Mouse (Mus musculus) bone marrow macrophage, adult 2 months (primary cell): ENCODE data around the gene Retreg3. TPM values are rescaled to one million over a fixed set of nuclear protein-coding genes. Genes with fewer than 3 reads are reported as not detected.
"Not testable (repeated sequence)": the region's sequence is repeated elsewhere in the genome, so short reads cannot be mapped to it uniquely, and the experiment has no call there.

Source experiments
- H3K27ac ChIP-seq: 2 replicates; pipeline ENCODE4 v1.5.1; 2012; ENCODE audit warnings: low read depth, low read length; ENCODE audit not compliant: insufficient read depth
- H3K4me1 ChIP-seq: 2 replicates; pipeline ENCODE4 v1.6.1; 2012; ENCODE audit warnings: low read length; ENCODE audit not compliant: control insufficient read depth, insufficient read depth
- H3K4me3 ChIP-seq: 2 replicates; pipeline ENCODE4 v1.5.1; 2012; ENCODE audit warnings: mild to moderate bottlenecking, low read length, moderate library complexity; ENCODE audit not compliant: insufficient read depth
- CTCF ChIP-seq: IDR thresholded peaks from 2 replicates; pipeline ENCODE4 v1.5.1; 2012; ENCODE audit warnings: low read depth, mild to moderate bottlenecking, low read length, moderate library complexity
- POLR2A ChIP-seq: IDR thresholded peaks from 2 replicates; pipeline ENCODE4 v1.6.1; 2012; ENCODE audit warnings: mild to moderate bottlenecking, low read depth, low read length, borderline replicate concordance
- polyA plus RNA-seq: library from polyadenylated mRNA; stranded (reverse); fragments of >200 nt; gene quantifications from 2 replicates; pipeline ENCODE4 v1.2.4, GENCODE M21; 2012; ENCODE audit not compliant: missing spikeins, insufficient read depth, insufficient read length

Retreg3 gene
- polyA plus RNA-seq, 1 experiment = 62.4 TPM

DNA sequence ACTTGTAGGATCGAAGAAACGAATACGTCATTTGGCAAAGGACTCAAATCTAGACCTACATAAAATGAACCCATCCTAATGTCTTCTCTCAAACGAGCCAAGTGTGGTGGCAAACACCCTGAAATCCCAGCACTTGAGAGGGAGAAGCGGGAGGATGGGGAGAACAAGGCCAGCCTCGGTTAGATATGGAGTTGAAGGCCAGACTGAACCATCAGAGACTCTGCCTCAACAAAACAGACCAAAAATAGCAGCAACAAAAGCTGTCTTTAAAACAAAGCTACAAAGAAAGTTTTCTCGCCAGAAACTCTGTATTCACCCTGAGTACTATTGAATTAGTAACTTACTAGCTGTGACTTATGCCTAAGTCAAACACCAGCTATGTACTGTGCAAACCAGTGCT, 17.3 kb upstream of the Retreg3 start:
- Histone ChIP-seq H3K27ac (no peak overlapping the region), H3K4me1 (peaks cover 3% of the 10 kb centered on the region), H3K4me3 (no peak overlapping the region)
- TF ChIP-seq POLR2A (no peak), CTCF (no peak)

DNA sequence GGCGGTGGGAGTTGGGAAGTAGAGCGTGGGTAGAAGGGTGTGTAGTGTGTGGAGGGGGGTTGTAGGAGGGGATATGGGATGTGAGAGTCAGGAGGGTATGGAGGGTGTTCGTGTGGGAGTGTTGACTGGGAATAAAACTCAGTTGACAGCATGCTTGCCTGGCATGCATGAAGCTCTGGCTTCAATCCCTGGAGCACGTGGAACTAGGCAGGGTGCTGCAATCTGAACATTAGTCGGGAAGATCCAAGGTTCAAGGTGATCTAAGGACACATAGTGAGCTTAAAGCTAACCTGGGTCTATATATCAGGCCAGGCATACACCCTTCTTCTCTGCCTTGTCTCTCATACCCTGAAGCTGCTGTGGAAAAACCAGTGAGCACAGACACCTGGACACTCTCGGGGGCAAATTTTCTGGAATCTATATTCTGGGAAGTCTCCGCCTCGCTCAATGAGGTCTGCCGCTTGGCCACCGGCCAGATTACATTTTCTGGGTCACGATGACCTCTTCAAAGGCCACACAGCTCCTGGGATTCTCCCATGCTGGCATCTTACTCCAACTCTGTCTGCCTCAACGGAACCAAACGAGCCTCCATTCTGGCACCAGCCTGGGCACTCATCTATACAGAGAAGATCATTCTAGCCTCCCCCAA, 14.6 kb upstream of the Retreg3 start:
- no peak for TF ChIP-seq CTCF
- TF ChIP-seq POLR2A = no peak
- no peak overlapping the region for H3K4me3 ChIP-seq
- H3K27ac ChIP-seq = no peak overlapping the region
- peaks cover 16% of the 10 kb centered on the region for H3K4me1 ChIP-seq

GRCm38 (mm10) chr11:101133037-101133436, 13.3 kb upstream of the Retreg3 start:
- TF ChIP-seq POLR2A (no peak), CTCF (no peak)
- Histone ChIP-seq H3K27ac (no peak overlapping the region), H3K4me3 (no peak overlapping the region), H3K4me1 (peaks cover 13% of the 10 kb centered on the region)

DNA sequence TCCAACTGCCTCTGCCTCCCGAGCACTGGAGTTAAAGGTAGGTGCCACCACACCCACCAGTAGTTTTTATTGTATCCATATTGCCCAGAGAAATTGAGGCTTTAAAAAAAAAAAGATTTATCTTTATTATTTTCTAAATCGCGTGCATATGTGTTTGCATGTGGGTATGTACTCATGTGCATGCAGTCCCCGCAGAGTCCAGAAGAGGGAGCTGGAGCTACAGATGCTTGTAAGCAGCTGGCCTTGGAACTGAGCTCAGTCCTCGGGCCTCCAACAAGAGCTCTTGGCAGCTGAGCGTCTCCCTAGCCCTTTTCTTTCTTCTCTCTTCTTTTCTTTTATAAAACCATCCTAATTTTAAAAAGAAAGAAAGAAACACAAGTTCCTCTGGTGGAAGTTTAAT, 12.0 kb upstream of the Retreg3 start:
- H3K27ac ChIP-seq = no peak overlapping the region
- TF ChIP-seq CTCF = peak; percentile 24
- TF ChIP-seq POLR2A = no peak

DNA sequence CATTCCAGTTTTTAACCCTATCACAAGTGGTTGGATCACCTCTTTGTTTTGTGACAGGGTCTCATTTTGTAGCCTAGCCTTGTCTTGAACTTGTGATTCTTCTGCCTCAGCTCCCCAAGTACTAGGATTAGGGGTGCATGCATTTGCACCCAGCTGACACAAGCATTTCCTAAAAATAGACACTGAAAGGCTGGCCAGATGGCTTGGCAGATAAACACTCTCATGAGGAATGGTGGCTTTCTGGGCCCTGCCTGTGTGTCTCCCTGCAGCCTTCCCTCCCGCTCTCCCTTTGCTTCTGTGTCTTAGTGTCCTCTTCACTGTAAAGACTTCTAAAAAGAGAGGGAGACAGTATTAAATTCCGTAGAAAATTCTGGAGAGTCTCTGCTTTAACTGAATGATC, 11.5 kb upstream of the Retreg3 start:
- TF ChIP-seq CTCF (no peak), POLR2A (no peak)
- peaks cover 13% of the 10 kb centered on the region for H3K4me1 ChIP-seq
- H3K27ac ChIP-seq = no peak overlapping the region
- no peak overlapping the region for H3K4me3 ChIP-seq

More for the DNA sequence above, 12.0 kb upstream of the Retreg3 start:
- Histone ChIP-seq H3K4me1 (peaks cover 13% of the 10 kb centered on the region), H3K4me3 (no peak overlapping the region)

DNA sequence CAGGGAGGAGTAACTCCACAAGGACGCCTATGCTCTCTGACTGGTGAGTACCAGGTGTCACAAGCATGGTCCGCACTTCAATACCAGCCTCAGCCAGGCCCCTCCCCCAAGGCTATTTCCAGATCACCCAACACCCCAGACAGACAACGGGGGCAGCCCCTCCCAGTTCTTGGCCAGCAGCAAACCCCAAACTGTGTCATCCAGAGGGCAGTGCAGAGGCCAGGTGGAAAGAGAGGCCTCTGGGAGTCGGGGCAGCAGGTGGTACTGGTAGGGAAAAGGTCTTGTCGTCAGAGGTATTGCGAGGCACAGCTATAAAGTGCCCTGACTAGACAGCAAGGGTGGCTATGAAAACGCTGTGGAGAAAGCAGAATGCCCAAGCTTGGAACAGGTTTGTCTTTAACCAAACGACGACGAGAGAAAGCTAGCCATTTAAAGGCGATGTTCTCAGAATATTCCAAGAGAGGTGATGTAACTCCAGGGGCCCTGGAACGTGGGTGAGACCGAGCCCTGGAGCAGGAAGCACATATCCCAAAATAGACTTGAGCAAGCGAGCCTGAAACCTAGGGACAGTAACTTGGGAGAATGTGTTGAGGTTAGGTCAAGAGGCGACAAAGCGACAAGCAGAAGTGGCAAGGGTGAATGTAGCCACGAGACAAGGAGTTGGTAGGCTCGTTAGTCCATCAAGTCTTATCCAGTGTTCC, 10.5 kb upstream of the Retreg3 start:
- no peak overlapping the region for H3K4me3 ChIP-seq
- peaks cover 13% of the 10 kb centered on the region for H3K4me1 ChIP-seq
- H3K27ac ChIP-seq = no peak overlapping the region
- TF ChIP-seq CTCF = no peak
- TF ChIP-seq POLR2A = no peak

DNA sequence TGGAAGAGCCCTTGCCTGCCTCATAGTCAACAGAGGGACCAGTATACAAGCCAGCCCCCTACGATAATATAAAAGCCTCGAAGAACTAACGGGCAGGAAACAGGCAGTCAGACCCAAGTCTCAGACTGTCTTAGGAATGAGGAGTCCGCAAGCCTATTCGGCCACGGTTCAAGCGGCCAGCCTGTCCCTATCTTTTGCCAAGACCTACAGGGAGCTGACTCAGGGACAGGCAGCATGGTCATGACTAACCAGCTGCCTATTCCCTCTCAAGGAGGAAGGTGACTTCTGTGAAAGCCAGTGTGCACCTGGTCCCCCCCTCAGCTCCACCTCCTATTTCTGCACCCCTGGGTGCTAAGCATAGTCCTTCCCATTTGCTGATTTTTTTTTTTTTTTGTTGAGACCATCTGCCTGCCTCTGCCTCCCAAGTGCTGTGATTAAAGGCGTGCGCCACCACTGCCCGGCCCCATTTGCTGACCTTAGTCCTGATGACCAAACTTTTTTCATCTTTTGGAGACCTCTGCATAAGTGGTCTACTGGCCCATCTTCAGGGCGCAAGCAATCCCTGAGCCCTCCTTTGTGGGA, 9.4 kb upstream of the Retreg3 start:
- Histone ChIP-seq H3K27ac (no peak overlapping the region), H3K4me1 (peaks cover 13% of the 10 kb centered on the region)
- TF ChIP-seq CTCF (no peak), POLR2A (no peak)

DNA sequence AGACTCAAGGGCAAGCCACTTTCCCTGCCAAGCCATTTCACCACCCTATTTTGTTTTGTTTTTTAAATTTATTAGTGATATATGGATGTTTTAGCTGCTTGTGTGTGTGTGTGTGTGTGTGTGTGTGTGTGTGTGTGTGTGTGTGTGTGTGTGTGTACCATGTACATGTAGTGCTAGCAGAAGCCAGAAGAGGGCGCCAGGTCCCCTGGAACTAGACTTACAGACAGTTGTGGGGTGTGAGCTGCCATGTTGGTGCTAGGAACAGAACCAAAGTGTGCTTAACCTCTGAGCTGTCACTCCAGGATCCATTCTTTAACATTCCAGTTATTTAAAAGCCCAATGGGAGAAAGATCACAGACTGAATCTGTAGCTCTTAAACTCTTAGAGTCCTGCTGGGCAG, 7.4 kb upstream of the Retreg3 start:
- Histone ChIP-seq H3K4me1 (peaks cover 13% of the 10 kb centered on the region), H3K27ac (no peak overlapping the region), H3K4me3 (no peak overlapping the region)
- no peak for TF ChIP-seq POLR2A
- no peak for TF ChIP-seq CTCF

More for the DNA sequence above, 9.4 kb upstream of the Retreg3 start:
- no peak overlapping the region for H3K4me3 ChIP-seq

DNA sequence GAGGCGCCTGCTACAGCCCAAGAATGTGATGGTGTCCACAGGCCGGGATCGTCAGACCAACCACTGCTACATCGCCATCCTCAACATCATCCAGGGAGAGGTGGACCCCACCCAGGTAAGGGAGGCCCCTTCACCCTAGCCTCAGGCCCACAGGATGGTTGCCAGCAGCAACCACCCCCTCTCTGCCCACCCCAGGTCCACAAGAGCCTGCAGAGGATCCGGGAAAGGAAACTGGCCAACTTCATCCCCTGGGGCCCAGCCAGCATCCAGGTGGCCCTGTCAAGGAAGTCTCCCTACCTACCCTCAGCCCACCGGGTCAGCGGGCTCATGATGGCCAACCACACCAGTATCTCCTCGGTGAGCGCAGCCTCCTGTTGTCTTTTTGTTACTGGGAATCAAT, 5.3 kb upstream of the Retreg3 start:
- H3K27ac ChIP-seq, H3K4me3 ChIP-seq, H3K4me1 ChIP-seq: not testable (repeated sequence)

DNA sequence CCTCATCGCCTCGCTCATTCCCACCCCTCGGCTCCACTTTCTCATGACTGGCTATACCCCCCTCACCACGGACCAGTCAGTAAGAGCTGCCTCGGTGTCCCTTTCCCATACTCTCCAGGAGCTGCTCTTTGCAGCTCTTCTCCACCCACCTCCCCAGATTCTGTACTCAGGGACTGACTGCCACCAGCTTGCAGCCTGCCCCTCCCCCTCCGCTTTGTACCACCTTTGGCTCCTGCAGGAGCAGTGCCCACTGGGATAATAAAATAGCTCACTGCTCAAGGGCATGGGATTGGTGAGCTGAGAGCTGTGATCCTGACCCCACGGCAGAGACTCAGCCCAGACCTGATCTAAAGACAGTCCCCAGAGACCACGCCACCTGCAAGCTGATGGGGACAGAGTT, 4.8 kb upstream of the Retreg3 start:
- not testable (repeated sequence) for H3K27ac ChIP-seq, H3K4me1 ChIP-seq, H3K4me3 ChIP-seq
